Mouse (Mus musculus) monocyte, adult 2 months (primary cell): ENCODE measurements around the gene Taar7b.

Source experiments
- DNase-seq, 2 experiments: peaks; one replicate each; pipeline ENCODE4 v3.0.0; 2022; ENCODE audit warnings: low spot score in 2 of 2, low read depth in 1 of 2

The Taar7b gene

GRCm38 (mm10) chr10:23999639-24000038, at the start of gene Taar7b:
TSS of gene Taar7b (plus strand) at chr10:23999939.
- no peak for DNase-seq

- DNase-seq, result no peak
Observed at GRCm38 (mm10) chr10:23951714-23952113, 48.0 kb upstream of the Taar7b start.

GRCm38 (mm10) chr10:23959071-23959470, 40.7 kb upstream of the Taar7b start:
- DNase-seq, result no peak

GRCm38 (mm10) chr10:23960444-23960915, 39.3 kb upstream of the Taar7b start, which contains the start of gene Taar4:
TSS of gene Taar4 (plus strand) at chr10:23960494.
- no peak for DNase-seq

- no peak for DNase-seq
Observed at GRCm38 (mm10) chr10:23963444-23963843, 36.3 kb upstream of the Taar7b start.

GRCm38 (mm10) chr10:23964921-23965610, 34.7 kb upstream of the Taar7b start:
- DNase-seq, result no peak

- DNase-seq, result no peak
Observed at GRCm38 (mm10) chr10:23970656-23971165, 29.0 kb upstream of the Taar7b start, which contains the start of gene Taar5. TSS of gene Taar5 (plus strand) at chr10:23970706.

GRCm38 (mm10) chr10:23971256-23971655, 28.5 kb upstream of the Taar7b start:
- DNase-seq, result no peak

GRCm38 (mm10) chr10:23977958-23978357, 21.8 kb upstream of the Taar7b start:
- no peak for DNase-seq

GRCm38 (mm10) chr10:23978901-23979705, 20.6 kb upstream of the Taar7b start:
- no peak for DNase-seq

GRCm38 (mm10) chr10:23985546-23985945, 14.2 kb upstream of the Taar7b start, which contains the start of gene Taar6:
TSS of gene Taar6 (minus strand) at chr10:23985646.
- no peak for DNase-seq

- DNase-seq, result no peak
Observed at GRCm38 (mm10) chr10:23986419-23986818, 13.3 kb upstream of the Taar7b start.

GRCm38 (mm10) chr10:23993381-23993780, 6.4 kb upstream of the Taar7b start, which contains the start of gene Taar7a:
TSS of gene Taar7a (minus strand) at chr10:23993481.
- DNase-seq, result no peak

- no peak for DNase-seq
Observed at GRCm38 (mm10) chr10:24006442-24006841, 6.7 kb downstream of the Taar7b start.

- DNase-seq, result no peak
Observed at GRCm38 (mm10) chr10:24007034-24007433, 7.3 kb downstream of the Taar7b start.

GRCm38 (mm10) chr10:24008143-24008542, 8.4 kb downstream of the Taar7b start:
- DNase-seq, result no peak

GRCm38 (mm10) chr10:24026922-24027321, 27.2 kb downstream of the Taar7b start, which contains the start of gene Taar7d:
TSS of gene Taar7d (plus strand) at chr10:24027222.
- DNase-seq, result no peak

- DNase-seq, result no peak
Observed at GRCm38 (mm10) chr10:24031347-24031746, 31.6 kb downstream of the Taar7b start.

- DNase-seq, result no peak
Observed at GRCm38 (mm10) chr10:24037314-24037713, 37.6 kb downstream of the Taar7b start, which contains the start of gene Taar7e. TSS of gene Taar7e (plus strand) at chr10:24037614.

- no peak for DNase-seq
Observed at GRCm38 (mm10) chr10:24040120-24040869, 40.6 kb downstream of the Taar7b start.

GRCm38 (mm10) chr10:24049210-24049609, 49.5 kb downstream of the Taar7b start, which contains the start of gene Taar7f:
TSS of gene Taar7f (plus strand) at chr10:24049510.
- DNase-seq, result no peak
